Mouse (Mus musculus) CD4-positive naive resting alpha-beta T cell, adult 57 days (primary cell): ENCODE measurements around the gene Stap1. TPM values are rescaled to one million over a fixed set of nuclear protein-coding genes. Genes with fewer than 3 reads are reported as not detected.

Source experiments
- total RNA-seq: library from RNA; stranded (reverse); gene quantifications from one replicate; pipeline ENCODE4 v1.2.4, GENCODE M21; 2023

Gene Stap1
- 45.3 TPM for total RNA-seq

DNA sequence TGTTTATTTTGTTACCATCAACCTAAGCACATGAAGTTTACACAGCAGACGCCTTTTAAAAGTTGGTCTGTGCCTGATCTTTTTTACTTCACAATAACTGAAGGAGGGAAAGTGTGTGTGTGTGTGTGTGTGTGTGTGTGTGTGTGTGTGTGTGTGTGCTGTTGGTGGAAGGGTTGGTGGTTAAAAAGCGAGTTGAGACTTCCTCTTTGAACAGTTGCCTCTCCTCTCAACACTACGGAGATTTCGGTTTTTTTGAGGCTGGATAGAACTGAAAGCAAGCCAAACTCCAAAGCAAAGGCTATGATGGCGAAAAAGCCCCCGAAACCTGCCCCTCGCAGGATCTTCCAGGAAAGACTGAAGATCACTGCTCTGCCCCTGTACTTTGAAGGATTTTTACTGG is at the start of gene Stap1:
Stap1 (plus strand) TSS at position 209 of the 400 bp plus-strand sequence.

DNA sequence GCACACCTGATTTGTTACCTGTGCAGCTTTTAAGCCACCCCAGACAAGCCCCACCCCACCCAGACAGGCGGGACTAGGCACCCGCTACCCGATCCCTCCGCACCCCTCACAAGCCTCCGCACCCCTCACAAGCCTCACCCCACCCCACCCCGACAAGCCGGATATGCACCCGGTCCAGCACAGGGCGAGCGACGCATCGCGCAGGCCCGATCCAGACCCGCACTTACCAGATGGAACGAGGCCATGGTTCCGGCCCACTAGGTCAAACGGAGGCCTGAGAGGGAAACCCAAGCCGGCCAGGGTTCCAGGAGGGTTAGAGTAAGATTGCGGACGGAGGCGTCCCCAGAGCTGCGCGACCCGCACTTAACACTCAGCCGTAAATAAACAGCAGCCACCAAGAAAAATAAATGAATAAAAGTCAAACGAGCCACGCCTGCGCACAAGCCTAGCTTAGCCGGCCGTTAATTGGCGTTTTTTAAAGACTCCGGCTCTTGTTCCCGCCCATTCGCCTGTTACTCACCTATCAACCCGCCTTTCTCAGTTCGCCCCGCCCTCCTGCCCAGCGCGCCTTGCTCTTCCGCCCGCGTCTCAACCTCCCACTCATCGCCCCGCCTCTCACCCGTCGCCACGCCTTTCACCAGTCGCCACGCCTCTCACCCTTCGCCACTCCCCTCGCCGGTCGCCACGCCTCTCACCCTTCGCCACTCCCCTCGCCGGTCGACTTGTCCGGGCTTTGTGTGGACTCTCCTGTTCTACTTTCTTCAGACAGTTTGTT is 6.3 kb upstream of the Stap1 start, which contains the start of gene Cenpc1:
Cenpc1 (minus strand) TSS at position 483 of the 775 bp plus-strand sequence.

Other genes with a start within 250 kb of the Stap1 start
- gene Cenpc1, start 6.2 kb upstream of the Stap1 start, total RNA-seq: 21.5 TPM
- 15.6 TPM for gene Uba6, start 101.1 kb downstream of the Stap1 start, total RNA-seq
- gene Gnrhr, start 126.2 kb downstream of the Stap1 start, total RNA-seq: not detected
- gene Tmprss11c, start 217.6 kb downstream of the Stap1 start, total RNA-seq: not detected